Mouse (Mus musculus): Measurements from ENCODE around the gene Pole. TPM values are rescaled to one million over a fixed set of nuclear protein-coding genes. Genes with fewer than 3 reads are reported as not detected.
A peak's percentile ranks its signal among the peaks of the same experiment; 100 is the strongest.

Gene Pole
- polyA plus RNA-seq, 1 experiment from 2014 or later = 17.9 TPM

- Histone ChIP-seq H3K36me3 (ENCODE audit: control insufficient read depth, insufficient read depth) (no peaks in the 10 kb centered on the region), H3K4me3 (ENCODE audit: low read length) (no peak overlapping the region), H3K9ac (ENCODE audit: low read length) (no peak overlapping the region), H3K4me2 (ENCODE audit: low read depth, low read length) (no peak overlapping the region), H3K9me3 (replicated peaks; ENCODE audit: control insufficient read depth, low read length) (no peaks in the 10 kb centered on the region), H3K27ac (ENCODE audit: low read length) (no peak overlapping the region), H3K27me3 (ENCODE audit: control insufficient read depth, insufficient read depth, low read length) (no peaks in the 10 kb centered on the region; the same call in 1 of the 2 replicates), H3K4me1 (ENCODE audit: control insufficient read depth, insufficient read depth, low read length) (no peaks in the 10 kb centered on the region)
- no peak for ATAC-seq (replicated peaks; ENCODE audit: extremely low read depth, insufficient read depth, low FRiP score)
- 41% methylated on average over 9 of the region's 9 CpGs for WGBS
Measured at GRCm38 (mm10) chr5:110357531-110358179, 71.5 kb downstream of the Pole start.

GRCm38 (mm10) chr5:110361465-110361864 lies 75.4 kb downstream of the Pole start:
- Histone ChIP-seq H3K27ac (ENCODE audit: low read length) (no peak overlapping the region), H3K4me3 (ENCODE audit: low read length) (no peak overlapping the region), H3K4me2 (ENCODE audit: low read depth, low read length) (no peak overlapping the region), H3K27me3 (ENCODE audit: control insufficient read depth, insufficient read depth, low read length) (no peaks in the 10 kb centered on the region), H3K36me3 (ENCODE audit: control insufficient read depth, insufficient read depth) (no peaks in the 10 kb centered on the region), H3K9ac (ENCODE audit: low read length) (no peak overlapping the region), H3K9me3 (replicated peaks; ENCODE audit: control insufficient read depth, low read length) (no peaks in the 10 kb centered on the region), H3K4me1 (ENCODE audit: control insufficient read depth, insufficient read depth, low read length) (no peaks in the 10 kb centered on the region)
- 58% methylated on average over 6 of the region's 6 CpGs for WGBS
- no peak for ATAC-seq (replicated peaks; ENCODE audit: extremely low read depth, insufficient read depth, low FRiP score)

- Histone ChIP-seq H3K27ac (ENCODE audit: low read length) (no peak overlapping the region), H3K9me3 (replicated peaks; ENCODE audit: control insufficient read depth, low read length) (no peaks in the 10 kb centered on the region), H3K4me3 (ENCODE audit: low read length) (peak overlapping the region; percentile 59), H3K4me2 (ENCODE audit: low read depth, low read length) (peak overlapping the region; percentile 95), H3K9ac (ENCODE audit: low read length) (peak overlapping the region; percentile 75), H3K4me1 (ENCODE audit: control insufficient read depth, insufficient read depth, low read length) (no peaks in the 10 kb centered on the region), H3K36me3 (ENCODE audit: control insufficient read depth, insufficient read depth) (peaks cover 6% of the 10 kb centered on the region; the same call in 1 of the 2 replicates), H3K27me3 (ENCODE audit: control insufficient read depth, insufficient read depth, low read length) (no peaks in the 10 kb centered on the region)
- 1% methylated on average over 28 of the region's 28 CpGs for WGBS
- ATAC-seq (replicated peaks; ENCODE audit: extremely low read depth, insufficient read depth, low FRiP score) = no peak; the same call in 1 of the 2 replicates
Measured at GRCm38 (mm10) chr5:110362813-110363178, 76.7 kb downstream of the Pole start.

- peak overlapping the region; percentile 21; the same call in 1 of the 2 replicates for H3K27ac ChIP-seq (ENCODE audit: low read length)
- H3K4me2 ChIP-seq (ENCODE audit: low read depth, low read length) = peak overlapping the region; percentile 95
- peak overlapping the region; percentile 75 for H3K9ac ChIP-seq (ENCODE audit: low read length)
- peaks cover 6% of the 10 kb centered on the region; the same call in 1 of the 2 replicates for H3K36me3 ChIP-seq (ENCODE audit: control insufficient read depth, insufficient read depth)
- no peaks in the 10 kb centered on the region for H3K9me3 ChIP-seq (replicated peaks; ENCODE audit: control insufficient read depth, low read length)
- WGBS = 3% methylated on average over 72 of the region's 72 CpGs
- H3K27me3 ChIP-seq (ENCODE audit: control insufficient read depth, insufficient read depth, low read length) = no peaks in the 10 kb centered on the region
- no peaks in the 10 kb centered on the region for H3K4me1 ChIP-seq (ENCODE audit: control insufficient read depth, insufficient read depth, low read length)
- peak; percentile 89 for ATAC-seq (replicated peaks; ENCODE audit: extremely low read depth, insufficient read depth, low FRiP score)
- peak overlapping the region; percentile 59 for H3K4me3 ChIP-seq (ENCODE audit: low read length)
Measured at GRCm38 (mm10) chr5:110363179-110363821, 77.2 kb downstream of the Pole start.

- H3K27ac ChIP-seq (ENCODE audit: low read length) = no peak overlapping the region
- H3K9ac ChIP-seq (ENCODE audit: low read length) = peak overlapping the region; percentile 75
- WGBS = 49% methylated on average over 11 of the region's 11 CpGs
- H3K9me3 ChIP-seq (replicated peaks; ENCODE audit: control insufficient read depth, low read length) = no peaks in the 10 kb centered on the region
- H3K4me3 ChIP-seq (ENCODE audit: low read length) = peak overlapping the region; percentile 59
- H3K4me1 ChIP-seq (ENCODE audit: control insufficient read depth, insufficient read depth, low read length) = no peaks in the 10 kb centered on the region
- ATAC-seq (replicated peaks; ENCODE audit: extremely low read depth, insufficient read depth, low FRiP score) = peak; percentile 20; the same call in 1 of the 2 replicates
- peak overlapping the region; percentile 95 for H3K4me2 ChIP-seq (ENCODE audit: low read depth, low read length)
- peaks cover 6% of the 10 kb centered on the region; the same call in 1 of the 2 replicates for H3K36me3 ChIP-seq (ENCODE audit: control insufficient read depth, insufficient read depth)
- H3K27me3 ChIP-seq (ENCODE audit: control insufficient read depth, insufficient read depth, low read length) = no peaks in the 10 kb centered on the region
Measured at GRCm38 (mm10) chr5:110363822-110364545, 77.9 kb downstream of the Pole start.

GRCm38 (mm10) chr5:110376802-110377433 lies 90.8 kb downstream of the Pole start:
- Histone ChIP-seq H3K36me3 (ENCODE audit: control insufficient read depth, insufficient read depth) (peaks cover 22% of the 10 kb centered on the region), H3K9ac (ENCODE audit: low read length) (no peak overlapping the region), H3K4me2 (ENCODE audit: low read depth, low read length) (no peak overlapping the region), H3K4me3 (ENCODE audit: low read length) (no peak overlapping the region), H3K27ac (ENCODE audit: low read length) (no peak overlapping the region), H3K27me3 (ENCODE audit: control insufficient read depth, insufficient read depth, low read length) (no peaks in the 10 kb centered on the region), H3K9me3 (replicated peaks; ENCODE audit: control insufficient read depth, low read length) (no peaks in the 10 kb centered on the region), H3K4me1 (ENCODE audit: control insufficient read depth, insufficient read depth, low read length) (no peaks in the 10 kb centered on the region)
- 53% methylated on average over 8 of the region's 8 CpGs for WGBS
- no peak for ATAC-seq (replicated peaks; ENCODE audit: extremely low read depth, insufficient read depth, low FRiP score)

- Histone ChIP-seq H3K36me3 (ENCODE audit: control insufficient read depth, insufficient read depth) (peaks cover 22% of the 10 kb centered on the region), H3K27ac (ENCODE audit: low read length) (no peak overlapping the region), H3K4me3 (ENCODE audit: low read length) (no peak overlapping the region), H3K27me3 (ENCODE audit: control insufficient read depth, insufficient read depth, low read length) (no peaks in the 10 kb centered on the region), H3K9ac (ENCODE audit: low read length) (0 out of 2 replicates have a peak overlapping the region, but pooled peaks have one; percentile 12), H3K9me3 (replicated peaks; ENCODE audit: control insufficient read depth, low read length) (no peaks in the 10 kb centered on the region), H3K4me1 (ENCODE audit: control insufficient read depth, insufficient read depth, low read length) (no peaks in the 10 kb centered on the region), H3K4me2 (ENCODE audit: low read depth, low read length) (no peak overlapping the region)
- ATAC-seq (replicated peaks; ENCODE audit: extremely low read depth, insufficient read depth, low FRiP score) = peak; percentile 57
- 50% methylated on average over 20 of the region's 20 CpGs for WGBS
Measured at GRCm38 (mm10) chr5:110378181-110378583, 92.1 kb downstream of the Pole start.

GRCm38 (mm10) chr5:110379086-110379485 lies 93.0 kb downstream of the Pole start:
- Histone ChIP-seq H3K27ac (ENCODE audit: low read length) (no peak overlapping the region), H3K36me3 (ENCODE audit: control insufficient read depth, insufficient read depth) (peaks cover 17% of the 10 kb centered on the region), H3K9me3 (replicated peaks; ENCODE audit: control insufficient read depth, low read length) (no peaks in the 10 kb centered on the region), H3K4me1 (ENCODE audit: control insufficient read depth, insufficient read depth, low read length) (no peaks in the 10 kb centered on the region), H3K9ac (ENCODE audit: low read length) (no peak overlapping the region), H3K4me3 (ENCODE audit: low read length) (no peak overlapping the region), H3K27me3 (ENCODE audit: control insufficient read depth, insufficient read depth, low read length) (no peaks in the 10 kb centered on the region), H3K4me2 (ENCODE audit: low read depth, low read length) (no peak overlapping the region)
- WGBS = 83% methylated on average over 15 of the region's 15 CpGs
- ATAC-seq (replicated peaks; ENCODE audit: extremely low read depth, insufficient read depth, low FRiP score) = no peak
